Mouse (Mus musculus): ENCODE results near the gene Ncf4. TPM values are rescaled to one million over a fixed set of nuclear protein-coding genes. Genes with fewer than 3 reads are reported as not detected.

Gene Ncf4
- polyA plus RNA-seq (2015; fragmentation: Nextera tagmentation; extraction: Ambion mirVana): 5.3 and 5.9 TPM in 2 replicates

GRCm38 (mm10) chr15:78244695-78245492, at the start of gene Ncf4:
Gene Ncf4 (plus strand): TSS chr15:78244801.
- 62% methylated on average over 7 of the region's 7 CpGs for WGBS
- Histone ChIP-seq H3K9me3 (no peaks in the 10 kb centered on the region), H3K27ac (no peak within 1 kb of the TSS), H3K4me1 (peaks cover 12% of the 10 kb centered on the region), H3K9ac (no peak within 1 kb of the TSS), H3K4me3 (no peak within 1 kb of the TSS), H3K36me3 (no peaks in the 10 kb centered on the region), H3K27me3 (no peaks in the 10 kb centered on the region), H3K4me2 (no peak within 1 kb of the TSS)
- ATAC-seq (ENCODE audit: borderline replicate concordance, extremely low read depth, low FRiP score, low TSS enrichment): no peak

GRCm38 (mm10) chr15:78195096-78195880, 49.3 kb upstream of the Ncf4 start:
- 58% methylated on average over 28 of the region's 28 CpGs for WGBS
- no peaks in the 10 kb centered on the region for H3K27me3 ChIP-seq
- H3K36me3 ChIP-seq: no peaks in the 10 kb centered on the region
- no peaks in the 10 kb centered on the region for H3K4me1 ChIP-seq
- H3K4me2 ChIP-seq: no peak overlapping the region
- H3K4me3 ChIP-seq: no peak overlapping the region
- H3K27ac ChIP-seq: no peak overlapping the region
- no peaks in the 10 kb centered on the region for H3K9me3 ChIP-seq
- ATAC-seq (ENCODE audit: borderline replicate concordance, extremely low read depth, low FRiP score, low TSS enrichment): no peak
- H3K9ac ChIP-seq: no peak overlapping the region

DNA sequence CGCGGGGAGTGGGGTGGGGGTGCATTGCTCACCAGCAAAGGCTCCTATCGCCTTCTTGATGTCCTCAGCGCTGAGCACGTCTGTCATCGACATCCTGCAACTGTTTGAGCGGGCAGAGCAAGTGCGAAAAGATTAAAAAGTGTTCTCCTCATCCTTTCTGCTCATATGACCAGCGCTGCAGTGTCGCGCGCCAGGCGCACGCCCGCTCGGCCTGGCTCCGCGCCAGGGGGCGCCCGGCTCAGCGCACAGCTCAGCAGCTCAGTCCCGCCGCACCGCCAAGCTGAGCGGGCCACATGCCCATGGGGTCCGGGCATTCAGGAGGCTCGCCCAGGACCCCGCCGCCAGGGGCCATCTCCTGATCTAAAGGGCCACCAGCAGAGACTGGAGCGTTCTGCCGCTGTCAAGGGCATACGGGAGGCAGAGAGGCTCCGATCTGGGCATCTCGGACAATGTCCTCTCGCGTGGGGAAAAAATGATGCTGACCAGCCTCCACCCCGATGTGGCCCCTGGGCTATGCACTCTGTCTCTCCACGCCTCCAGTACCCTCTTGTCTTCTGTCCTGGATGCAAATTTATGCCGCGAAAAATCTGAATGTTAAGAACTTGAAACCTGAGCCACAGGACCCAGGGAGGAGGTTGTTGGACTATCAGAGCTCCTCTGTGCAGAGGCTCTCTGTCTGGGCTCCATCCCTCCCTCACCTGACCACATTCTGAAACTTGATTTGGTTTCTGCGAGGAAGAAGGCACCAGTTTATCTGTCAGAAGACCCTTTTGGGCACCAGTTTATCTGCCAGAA, 40.4 kb upstream of the Ncf4 start:
- peak overlapping the region; percentile 58 for H3K4me2 ChIP-seq
- peak overlapping the region; percentile 24 for H3K4me3 ChIP-seq
- no peaks in the 10 kb centered on the region for H3K9me3 ChIP-seq
- no peaks in the 10 kb centered on the region for H3K36me3 ChIP-seq
- 2% methylated on average over 41 of the region's 41 CpGs for WGBS
- peaks cover 8% of the 10 kb centered on the region for H3K4me1 ChIP-seq
- no peak overlapping the region for H3K27ac ChIP-seq
- peaks cover 53% of the 10 kb centered on the region for H3K27me3 ChIP-seq
- H3K9ac ChIP-seq: no peak overlapping the region
- ATAC-seq (ENCODE audit: borderline replicate concordance, extremely low read depth, low FRiP score, low TSS enrichment): peak; percentile 68; the same call in 1 of the 2 replicates

- no peak for ATAC-seq (ENCODE audit: borderline replicate concordance, extremely low read depth, low FRiP score, low TSS enrichment)
- H3K9me3 ChIP-seq: no peaks in the 10 kb centered on the region
- peaks cover 53% of the 10 kb centered on the region for H3K27me3 ChIP-seq
Observed at GRCm38 (mm10) chr15:78205192-78205591, 39.4 kb upstream of the Ncf4 start.

GRCm38 (mm10) chr15:78206312-78206711, 38.3 kb upstream of the Ncf4 start, which contains the start of gene Pvalb:
Gene Pvalb (minus strand): TSS chr15:78206400.
- Histone ChIP-seq H3K9ac (no peak within 1 kb of the TSS), H3K4me2 (no peak within 1 kb of the TSS), H3K4me1 (peaks cover 8% of the 10 kb centered on the region), H3K4me3 (no peak within 1 kb of the TSS), H3K27me3 (peaks cover 47% of the 10 kb centered on the region), H3K9me3 (no peaks in the 10 kb centered on the region), H3K27ac (no peak within 1 kb of the TSS), H3K36me3 (no peaks in the 10 kb centered on the region)
- no peak for ATAC-seq (ENCODE audit: borderline replicate concordance, extremely low read depth, low FRiP score, low TSS enrichment)
- WGBS: 85% methylated on average over 7 of the region's 7 CpGs

More at GRCm38 (mm10) chr15:78205192-78205591, 39.4 kb upstream of the Ncf4 start:
- no peaks in the 10 kb centered on the region for H3K36me3 ChIP-seq
- no peak overlapping the region for H3K9ac ChIP-seq
- peaks cover 8% of the 10 kb centered on the region for H3K4me1 ChIP-seq
- H3K4me2 ChIP-seq: no peak overlapping the region
- H3K4me3 ChIP-seq: no peak overlapping the region
- H3K27ac ChIP-seq: no peak overlapping the region
- WGBS: 32% methylated on average over 3 of the region's 3 CpGs

DNA sequence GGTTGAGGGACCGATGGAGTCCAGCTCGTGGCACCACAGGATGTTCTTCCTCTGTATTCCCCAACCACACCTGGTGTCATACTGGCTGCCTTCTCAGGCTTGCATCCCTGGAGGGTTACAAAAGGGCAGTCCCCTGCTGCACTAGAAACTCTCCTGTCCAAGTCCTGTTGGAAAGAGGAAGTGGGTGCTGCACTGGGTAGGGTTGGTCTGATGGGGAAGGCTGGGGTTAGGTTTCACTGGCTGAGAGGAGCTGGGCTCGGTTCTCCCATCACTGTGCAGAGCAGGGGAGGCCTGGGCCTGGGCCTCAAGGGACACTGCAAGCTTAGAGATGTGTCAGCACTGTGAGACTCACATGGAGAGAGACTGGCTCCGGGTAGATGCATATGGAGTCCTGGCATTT, 34.4 kb upstream of the Ncf4 start:
- Histone ChIP-seq H3K9ac (no peak overlapping the region), H3K4me1 (no peaks in the 10 kb centered on the region), H3K27me3 (peaks cover 8% of the 10 kb centered on the region), H3K4me2 (no peak overlapping the region), H3K9me3 (no peaks in the 10 kb centered on the region), H3K27ac (no peak overlapping the region), H3K4me3 (no peak overlapping the region), H3K36me3 (no peaks in the 10 kb centered on the region)
- no peak for ATAC-seq (ENCODE audit: borderline replicate concordance, extremely low read depth, low FRiP score, low TSS enrichment)
- WGBS: 80% methylated on average over 4 of the region's 4 CpGs

DNA sequence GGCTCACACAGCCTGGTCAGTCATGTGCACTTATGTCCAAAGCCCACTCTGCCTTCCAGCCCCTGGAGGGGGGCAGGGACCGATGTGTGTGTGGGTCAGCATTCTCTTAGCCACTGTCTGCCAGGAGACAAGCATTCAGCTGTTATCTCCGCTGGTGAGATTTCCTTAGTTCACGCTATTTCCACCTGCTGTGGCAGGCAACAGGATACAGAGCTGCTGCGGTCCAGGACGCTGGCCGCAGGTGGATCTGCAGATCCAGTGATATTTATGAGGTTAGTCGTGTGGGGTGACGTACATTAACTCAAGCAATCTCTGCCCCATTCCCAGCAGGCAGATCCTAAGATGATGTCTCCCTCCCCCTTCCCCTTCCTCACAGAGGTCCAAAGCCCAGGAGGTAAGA, 33.2 kb upstream of the Ncf4 start:
- Histone ChIP-seq H3K27me3 (no peaks in the 10 kb centered on the region), H3K4me2 (no peak overlapping the region), H3K9me3 (no peaks in the 10 kb centered on the region), H3K36me3 (no peaks in the 10 kb centered on the region), H3K27ac (no peak overlapping the region), H3K4me1 (no peaks in the 10 kb centered on the region), H3K9ac (no peak overlapping the region), H3K4me3 (no peak overlapping the region)
- WGBS: 72% methylated on average over 8 of the region's 8 CpGs
- no peak for ATAC-seq (ENCODE audit: borderline replicate concordance, extremely low read depth, low FRiP score, low TSS enrichment)

GRCm38 (mm10) chr15:78215269-78215668, 29.3 kb upstream of the Ncf4 start:
- H3K27me3 ChIP-seq: no peaks in the 10 kb centered on the region
- WGBS: 77% methylated on average over 9 of the region's 9 CpGs
- ATAC-seq (ENCODE audit: borderline replicate concordance, extremely low read depth, low FRiP score, low TSS enrichment): no peak
- H3K27ac ChIP-seq: no peak overlapping the region
- no peak overlapping the region for H3K4me2 ChIP-seq
- no peaks in the 10 kb centered on the region for H3K36me3 ChIP-seq
- H3K4me3 ChIP-seq: no peak overlapping the region
- H3K4me1 ChIP-seq: no peaks in the 10 kb centered on the region
- no peaks in the 10 kb centered on the region for H3K9me3 ChIP-seq
- no peak overlapping the region for H3K9ac ChIP-seq

GRCm38 (mm10) chr15:78227816-78228215, 16.8 kb upstream of the Ncf4 start:
- no peak overlapping the region for H3K4me2 ChIP-seq
- H3K36me3 ChIP-seq: no peaks in the 10 kb centered on the region
- no peak overlapping the region for H3K27ac ChIP-seq
- peaks cover 7% of the 10 kb centered on the region; the same call in 1 of the 2 replicates for H3K4me1 ChIP-seq
- no peak overlapping the region for H3K9ac ChIP-seq
- H3K4me3 ChIP-seq: no peak overlapping the region
- H3K9me3 ChIP-seq: no peaks in the 10 kb centered on the region
- no peak for ATAC-seq (ENCODE audit: borderline replicate concordance, extremely low read depth, low FRiP score, low TSS enrichment)
- WGBS: 79% methylated on average over 12 of the region's 12 CpGs
- H3K27me3 ChIP-seq: no peaks in the 10 kb centered on the region

DNA sequence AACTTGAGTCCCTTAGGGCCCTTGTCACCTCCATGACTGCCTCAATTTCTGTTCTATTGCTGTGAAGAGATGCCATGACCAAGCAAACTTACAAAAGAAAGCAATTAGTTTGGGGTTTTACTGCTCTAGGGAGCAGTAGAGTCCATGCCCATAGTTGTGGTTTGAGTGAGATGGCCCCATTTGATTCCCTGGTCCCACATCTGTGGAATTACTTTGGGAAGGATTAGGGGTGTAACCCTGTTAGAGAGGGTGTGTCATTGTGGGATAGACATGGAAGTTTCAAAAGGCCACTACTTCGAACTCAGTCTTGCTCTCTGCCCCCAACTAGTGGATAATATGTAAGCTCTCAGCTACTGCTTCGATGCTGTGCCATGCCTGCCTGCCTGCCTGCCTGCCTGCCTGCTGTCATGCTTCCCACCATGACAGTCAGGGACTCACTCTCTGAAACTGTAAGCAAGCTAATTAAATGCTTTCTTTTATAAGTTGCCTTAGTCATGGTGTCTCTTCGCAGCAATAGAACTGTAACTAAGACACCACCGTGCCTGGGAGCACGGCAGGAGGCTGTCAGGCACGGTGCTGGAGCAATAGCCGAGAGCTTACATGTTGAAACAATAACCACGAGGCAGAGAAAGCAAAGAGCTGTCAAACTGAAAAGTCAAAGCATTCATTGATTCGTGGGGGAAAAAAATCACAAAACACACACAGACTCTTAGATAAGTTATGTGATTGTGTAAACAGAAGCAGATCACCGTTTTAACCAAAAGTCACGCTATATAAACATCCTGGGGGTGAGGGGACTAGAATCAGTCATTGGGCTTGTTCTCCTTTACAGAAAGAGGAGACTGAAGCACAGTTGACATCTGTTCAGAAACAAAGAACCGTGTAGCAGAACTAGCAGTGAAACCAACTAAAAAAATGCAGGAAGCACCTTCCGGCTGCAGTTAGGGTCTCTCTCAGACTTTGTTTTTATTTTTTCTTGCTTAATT, 13.0 kb upstream of the Ncf4 start:
- Histone ChIP-seq H3K9me3 (no peaks in the 10 kb centered on the region), H3K9ac (no peak overlapping the region), H3K27ac (no peak overlapping the region), H3K4me3 (no peak overlapping the region), H3K4me1 (peaks cover 7% of the 10 kb centered on the region; the same call in 1 of the 2 replicates), H3K4me2 (peak overlapping the region; percentile 25), H3K27me3 (no peaks in the 10 kb centered on the region), H3K36me3 (no peaks in the 10 kb centered on the region)
- no peak for ATAC-seq (ENCODE audit: borderline replicate concordance, extremely low read depth, low FRiP score, low TSS enrichment)
- 5% methylated on average over 13 of the region's 13 CpGs for WGBS

Data from lung, embryonic 15.5 days (tissue).